Mouse (Mus musculus): ENCODE measurements around the gene Kcnk13.

DNA sequence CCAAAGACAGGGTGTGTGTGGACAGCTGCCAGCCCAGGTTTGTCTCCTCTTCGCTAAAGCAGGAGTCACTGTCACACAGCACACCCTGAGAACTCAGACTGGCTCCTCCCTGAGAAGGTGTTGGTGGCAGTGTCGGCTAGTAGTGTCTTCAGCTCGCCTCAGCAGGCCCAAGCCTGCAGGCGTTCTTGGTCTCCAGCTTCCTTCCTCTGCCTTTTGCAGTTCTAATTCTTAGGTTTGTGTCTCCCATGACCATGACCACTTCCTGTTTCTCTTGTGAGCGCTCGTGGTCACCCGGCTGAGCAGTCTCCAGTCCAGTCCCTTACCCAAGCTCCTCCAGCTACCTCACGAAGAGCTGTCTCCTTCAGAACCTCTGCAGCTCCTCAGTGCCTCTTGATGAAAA lies 21.9 kb upstream of the Kcnk13 start:
- no peak for TF ChIP-seq CTCF (IDR thresholded peaks at IDR 0.05; ENCODE audit: borderline replicate concordance, extremely low read depth, insufficient read depth, insufficient read length)
- TF ChIP-seq POLR2A (IDR thresholded peaks at IDR 0.05; ENCODE audit: borderline replicate concordance, extremely low read depth, insufficient read depth, insufficient read length, poor library complexity, severe bottlenecking), result no peak
